Mouse (Mus musculus): ENCODE measurements around the gene Cacna1a. TPM values are rescaled to one million over a fixed set of nuclear protein-coding genes. Genes with fewer than 3 reads are reported as not detected.

Gene Cacna1a
- polyA plus RNA-seq, 1 experiment from 2014 or later = 3.8 TPM

DNA sequence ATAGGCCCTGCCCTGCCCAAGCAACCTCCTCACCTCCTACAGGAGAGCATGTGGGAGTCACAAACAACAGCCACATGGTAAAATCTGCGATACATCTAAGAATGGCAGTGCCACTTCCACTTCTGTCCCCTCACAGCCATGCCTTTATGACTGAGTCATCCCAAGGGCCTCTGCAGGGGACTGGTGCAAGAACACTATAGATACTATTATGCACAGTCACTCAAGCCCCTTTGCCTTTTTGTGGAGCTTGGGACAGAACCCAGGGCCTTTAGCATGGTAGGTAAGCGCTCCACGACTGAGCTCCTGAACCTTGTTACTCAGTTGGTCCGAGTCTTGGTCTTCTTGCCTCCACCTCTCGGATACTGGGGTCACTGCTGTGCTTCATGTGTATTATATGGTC, 289.1 kb downstream of the Cacna1a start:
- no peak for TF ChIP-seq CTCF (IDR thresholded peaks at IDR 0.05; ENCODE audit: low read depth)
- no peaks in the 10 kb centered on the region for H3K4me1 ChIP-seq (ENCODE audit: insufficient read depth)
- 89% methylated on average over 5 of the region's 5 CpGs for WGBS
- H3K9ac ChIP-seq = no peak overlapping the region
- no peak overlapping the region for H3K4me3 ChIP-seq (ENCODE audit: low read depth, low read length)
- DNase-seq = no peak
- H3K27ac ChIP-seq (ENCODE audit: low read depth) = no peak overlapping the region
- peaks cover 60% of the 10 kb centered on the region for H3K36me3 ChIP-seq (ENCODE audit: insufficient read depth)
- H3K4me2 ChIP-seq = no peak overlapping the region
- H3K9me3 ChIP-seq (ENCODE audit: low read depth, low read length) = no peaks in the 10 kb centered on the region
- no peak for ATAC-seq (ENCODE audit: insufficient read depth)
- no peaks in the 10 kb centered on the region for H3K27me3 ChIP-seq (ENCODE audit: insufficient read depth, low read length)

GRCm38 (mm10) chr8:84681476-84681875, 293.2 kb downstream of the Cacna1a start:
- Histone ChIP-seq H3K9me3 (ENCODE audit: low read depth, low read length) (no peaks in the 10 kb centered on the region), H3K9ac (no peak overlapping the region), H3K4me3 (ENCODE audit: low read depth, low read length) (no peak overlapping the region), H3K27ac (ENCODE audit: low read depth) (no peak overlapping the region), H3K4me2 (no peak overlapping the region), H3K4me1 (ENCODE audit: insufficient read depth) (peaks cover 8% of the 10 kb centered on the region), H3K36me3 (ENCODE audit: insufficient read depth) (peaks cover 35% of the 10 kb centered on the region), H3K27me3 (ENCODE audit: insufficient read depth, low read length) (no peaks in the 10 kb centered on the region)
- ATAC-seq (ENCODE audit: insufficient read depth) = no peak
- DNase-seq = no peak
- 81% methylated on average over 2 of the region's 2 CpGs for WGBS
- TF ChIP-seq CTCF (IDR thresholded peaks at IDR 0.05; ENCODE audit: low read depth) = no peak

DNA sequence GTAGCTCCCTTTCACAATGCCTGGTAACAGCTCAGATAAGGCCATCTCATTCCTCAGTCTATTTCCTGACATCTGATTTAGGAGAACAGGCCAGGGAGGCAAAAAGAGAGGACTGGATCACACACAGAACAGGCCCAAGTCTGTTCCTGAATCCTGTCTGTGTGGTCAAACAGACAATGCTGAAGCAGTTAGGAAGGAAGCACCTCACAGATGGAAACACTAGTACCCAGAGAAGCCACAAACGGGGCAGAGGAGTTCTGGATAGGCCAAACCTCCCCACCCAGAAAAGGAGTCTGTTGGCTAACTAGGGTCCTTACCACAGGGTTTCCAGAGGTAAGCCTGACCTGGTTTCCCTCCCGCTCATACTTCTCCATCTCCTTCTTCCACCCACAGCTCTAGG, 294.0 kb downstream of the Cacna1a start:
- 81% methylated on average over 2 of the region's 2 CpGs for WGBS
- no peak for DNase-seq
- H3K4me2 ChIP-seq = no peak overlapping the region

DNA sequence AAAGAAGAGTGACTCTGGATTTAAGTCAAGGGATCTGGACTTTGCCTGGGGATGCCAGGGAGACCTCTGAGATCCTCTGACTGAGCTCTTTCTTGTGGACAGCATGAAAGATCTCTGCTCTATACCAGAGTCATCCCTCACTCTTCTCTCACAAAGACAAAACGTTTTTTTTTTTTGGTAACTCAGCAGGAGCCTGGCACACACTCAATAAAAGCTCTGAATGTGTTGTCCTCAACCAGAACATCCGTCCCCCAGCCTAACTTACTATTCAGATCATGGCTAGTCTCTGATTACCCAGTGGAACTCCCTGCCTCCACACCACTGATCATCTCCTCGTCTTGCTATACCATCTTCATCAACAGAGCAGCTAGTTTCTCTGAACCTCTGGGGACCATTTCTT, 296.3 kb downstream of the Cacna1a start:
- Histone ChIP-seq H3K9ac (no peak overlapping the region), H3K27me3 (ENCODE audit: insufficient read depth, low read length) (no peaks in the 10 kb centered on the region), H3K27ac (ENCODE audit: low read depth) (no peak overlapping the region), H3K9me3 (ENCODE audit: low read depth, low read length) (no peaks in the 10 kb centered on the region), H3K4me1 (ENCODE audit: insufficient read depth) (peaks cover 11% of the 10 kb centered on the region), H3K4me3 (ENCODE audit: low read depth, low read length) (no peak overlapping the region), H3K36me3 (ENCODE audit: insufficient read depth) (peaks cover 33% of the 10 kb centered on the region), H3K4me2 (no peak overlapping the region)
- no peak for TF ChIP-seq CTCF (IDR thresholded peaks at IDR 0.05; ENCODE audit: low read depth)
- WGBS = 60% methylated on average over 3 of the region's 3 CpGs
- no peak for ATAC-seq (ENCODE audit: insufficient read depth)
- DNase-seq = no peak

More for the DNA sequence above, 294.0 kb downstream of the Cacna1a start:
- no peak for ATAC-seq (ENCODE audit: insufficient read depth)
- Histone ChIP-seq H3K4me3 (ENCODE audit: low read depth, low read length) (no peak overlapping the region), H3K4me1 (ENCODE audit: insufficient read depth) (peaks cover 8% of the 10 kb centered on the region), H3K27ac (ENCODE audit: low read depth) (no peak overlapping the region), H3K9ac (no peak overlapping the region), H3K27me3 (ENCODE audit: insufficient read depth, low read length) (no peaks in the 10 kb centered on the region), H3K9me3 (ENCODE audit: low read depth, low read length) (no peaks in the 10 kb centered on the region), H3K36me3 (ENCODE audit: insufficient read depth) (peaks cover 33% of the 10 kb centered on the region)
- no peak for TF ChIP-seq CTCF (IDR thresholded peaks at IDR 0.05; ENCODE audit: low read depth)

GRCm38 (mm10) chr8:84686191-84687002, 298.2 kb downstream of the Cacna1a start, which contains the start of gene Trmt1:
TSS of gene Trmt1 (plus strand) at chr8:84686307.
- 11% methylated on average over 20 of the region's 20 CpGs for WGBS
- Histone ChIP-seq H3K9ac (peak within 1 kb of the TSS; percentile 99), H3K4me2 (peak within 1 kb of the TSS; percentile 93), H3K36me3 (ENCODE audit: insufficient read depth) (peaks cover 32% of the 10 kb centered on the region), H3K27ac (ENCODE audit: low read depth) (peak within 1 kb of the TSS; percentile 96), H3K4me1 (ENCODE audit: insufficient read depth) (peaks cover 11% of the 10 kb centered on the region), H3K4me3 (ENCODE audit: low read depth, low read length) (peak within 1 kb of the TSS; percentile 100), H3K27me3 (ENCODE audit: insufficient read depth, low read length) (no peaks in the 10 kb centered on the region), H3K9me3 (ENCODE audit: low read depth, low read length) (no peaks in the 10 kb centered on the region)
- TF ChIP-seq CTCF (IDR thresholded peaks at IDR 0.05; ENCODE audit: low read depth) = no peak
- peak; percentile 26; the same call in 1 of the 2 replicates for ATAC-seq (ENCODE audit: insufficient read depth)
- peak; percentile 36 for DNase-seq

GRCm38 (mm10) chr8:84687003-84687704, 298.9 kb downstream of the Cacna1a start:
- DNase-seq = peak; percentile 59
- peak; percentile 51 for ATAC-seq (ENCODE audit: insufficient read depth)
- H3K36me3 ChIP-seq (ENCODE audit: insufficient read depth) = peaks cover 28% of the 10 kb centered on the region
- peaks cover 11% of the 10 kb centered on the region for H3K4me1 ChIP-seq (ENCODE audit: insufficient read depth)
- peak overlapping the region; percentile 99 for H3K9ac ChIP-seq
- under 1% methylated on average over 62 of the region's 62 CpGs for WGBS
- H3K4me2 ChIP-seq = peak overlapping the region; percentile 93
- H3K27ac ChIP-seq (ENCODE audit: low read depth) = peak overlapping the region; percentile 96
- TF ChIP-seq CTCF (IDR thresholded peaks at IDR 0.05; ENCODE audit: low read depth) = no peak; the same call in 1 of the 2 replicates
- H3K9me3 ChIP-seq (ENCODE audit: low read depth, low read length) = no peaks in the 10 kb centered on the region
- H3K27me3 ChIP-seq (ENCODE audit: insufficient read depth, low read length) = no peaks in the 10 kb centered on the region
- peak overlapping the region; percentile 100 for H3K4me3 ChIP-seq (ENCODE audit: low read depth, low read length)

DNA sequence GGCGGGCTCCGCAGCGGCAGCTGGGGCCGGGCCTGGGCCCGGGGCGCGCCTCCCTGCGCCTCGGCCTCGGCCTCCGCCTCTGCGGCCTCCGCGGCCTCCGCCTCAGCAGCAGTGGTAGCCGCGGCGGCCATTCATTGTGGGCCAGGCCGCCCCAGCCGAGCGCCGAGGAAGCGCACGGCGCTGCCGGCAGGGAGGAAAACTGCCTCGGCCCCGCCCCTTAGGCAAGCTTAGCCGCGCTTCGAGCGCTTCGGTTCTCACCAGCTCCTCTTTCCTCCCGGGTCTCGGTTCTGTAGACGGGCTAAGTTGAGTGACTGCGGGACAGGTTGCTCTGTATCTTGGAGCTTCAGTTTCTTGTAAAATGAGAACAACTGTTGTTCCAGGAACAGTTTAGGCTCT, 299.5 kb downstream of the Cacna1a start, which contains the start of gene Nacc1:
Nacc1 (minus strand) TSS at position 158 of the 396 bp plus-strand sequence.
- under 1% methylated on average over 24 of the region's 37 CpGs for WGBS
- H3K27me3 ChIP-seq (ENCODE audit: insufficient read depth, low read length) = no peaks in the 10 kb centered on the region
- DNase-seq = peak; percentile 96
- H3K9me3 ChIP-seq (ENCODE audit: low read depth, low read length) = no peaks in the 10 kb centered on the region
- peak within 1 kb of the TSS; percentile 100 for H3K4me3 ChIP-seq (ENCODE audit: low read depth, low read length)
- peak; percentile 82 for ATAC-seq (ENCODE audit: insufficient read depth)
- peaks cover 11% of the 10 kb centered on the region for H3K4me1 ChIP-seq (ENCODE audit: insufficient read depth)
- H3K27ac ChIP-seq (ENCODE audit: low read depth) = peak within 1 kb of the TSS; percentile 96
- TF ChIP-seq CTCF (IDR thresholded peaks at IDR 0.05; ENCODE audit: low read depth) = 0 out of 2 replicates have a peak, but pooled peaks have one; percentile 12
- H3K9ac ChIP-seq = peak within 1 kb of the TSS; percentile 99
- peaks cover 28% of the 10 kb centered on the region for H3K36me3 ChIP-seq (ENCODE audit: insufficient read depth)
- H3K4me2 ChIP-seq = peak within 1 kb of the TSS; percentile 93
